Mouse (Mus musculus): ENCODE measurements around the gene Gm21988. TPM values are rescaled to one million over a fixed set of nuclear protein-coding genes. Genes with fewer than 3 reads are reported as not detected.

Gene Gm21988
- polyA plus RNA-seq, 1 experiment = 15.8 TPM

DNA sequence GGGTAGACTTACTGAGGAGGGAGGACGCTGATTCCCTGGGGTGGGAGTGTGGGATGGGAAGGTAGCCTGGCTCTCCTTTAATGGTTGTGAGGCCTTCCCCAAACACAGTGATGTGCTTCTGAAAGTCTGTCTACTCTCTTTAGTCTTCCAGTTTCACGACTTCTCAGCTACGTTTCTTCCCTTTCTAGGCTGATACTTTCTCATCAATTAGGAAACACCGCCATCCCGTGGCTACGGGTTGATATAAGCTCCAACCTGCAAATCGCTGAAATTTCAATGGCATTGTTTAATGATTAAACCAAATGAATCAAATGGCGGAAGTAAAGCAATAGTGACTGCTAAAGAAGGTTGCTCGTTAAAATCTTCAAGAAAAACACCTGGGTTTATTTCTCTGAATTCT lies 26.7 kb downstream of the Gm21988 start:
- no peaks in the 10 kb centered on the region; the same call in 1 of the 2 replicates for H3K36me3 ChIP-seq (ENCODE audit: control insufficient read depth, insufficient read depth, low read length)
- peak overlapping the region; percentile 65 for H3K27ac ChIP-seq (ENCODE audit: insufficient read depth, low read depth, low read length)
- no peaks in the 10 kb centered on the region for H3K27me3 ChIP-seq (replicated peaks; ENCODE audit: control insufficient read depth, insufficient read depth, low read length)
- TF ChIP-seq CTCF (conservative IDR thresholded peaks at IDR 0.05; ENCODE audit: insufficient read depth, insufficient read length, low read depth, low read length) (peak; percentile 49), POLR2A (IDR thresholded peaks at IDR 0.05; ENCODE audit: low read depth, low read length) (no peak)
- DNase-seq = peak; percentile 92
- no peak overlapping the region for H3K4me3 ChIP-seq (ENCODE audit: insufficient read depth, low read depth, low read length)
- 7% methylated on average over 9 of the region's 9 CpGs for WGBS
- H3K4me1 ChIP-seq (ENCODE audit: control insufficient read depth, insufficient read depth, low read length) = peaks cover 28% of the 10 kb centered on the region

DNA sequence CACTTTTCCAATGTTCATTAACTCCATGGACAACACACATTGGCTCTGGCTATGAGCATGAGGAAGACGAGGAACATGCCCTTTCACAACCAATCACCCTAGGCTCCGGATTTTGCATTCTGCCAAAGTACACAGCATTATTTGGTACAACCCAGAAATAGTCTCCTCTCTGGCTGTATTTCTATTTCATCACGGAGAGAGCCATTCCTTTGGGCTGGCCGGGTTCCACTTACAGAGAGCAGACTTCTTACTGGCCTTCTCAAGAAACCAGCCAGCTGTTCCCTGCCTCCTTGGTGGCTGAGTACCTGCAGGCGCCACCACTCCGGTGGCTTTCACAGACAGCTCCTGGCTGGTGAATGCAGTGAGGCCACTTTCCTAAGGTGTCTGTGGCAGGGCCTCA lies 27.2 kb downstream of the Gm21988 start, which contains the start of gene Slc16a11:
TSS of gene Slc16a11 (plus strand) at position 330 of the 400 bp plus-strand sequence.
- TF ChIP-seq POLR2A (IDR thresholded peaks at IDR 0.05; ENCODE audit: low read depth, low read length) (no peak), CTCF (conservative IDR thresholded peaks at IDR 0.05; ENCODE audit: insufficient read depth, insufficient read length, low read depth, low read length) (no peak)
- H3K36me3 ChIP-seq (ENCODE audit: control insufficient read depth, insufficient read depth, low read length) = no peaks in the 10 kb centered on the region; the same call in 1 of the 2 replicates
- H3K4me1 ChIP-seq (ENCODE audit: control insufficient read depth, insufficient read depth, low read length) = peaks cover 24% of the 10 kb centered on the region
- 44% methylated on average over 6 of the region's 6 CpGs for WGBS
- H3K27ac ChIP-seq (ENCODE audit: insufficient read depth, low read depth, low read length) = peak within 1 kb of the TSS; percentile 65
- no peaks in the 10 kb centered on the region for H3K27me3 ChIP-seq (replicated peaks; ENCODE audit: control insufficient read depth, insufficient read depth, low read length)
- no peak for DNase-seq
- H3K4me3 ChIP-seq (ENCODE audit: insufficient read depth, low read depth, low read length) = no peak within 1 kb of the TSS

DNA sequence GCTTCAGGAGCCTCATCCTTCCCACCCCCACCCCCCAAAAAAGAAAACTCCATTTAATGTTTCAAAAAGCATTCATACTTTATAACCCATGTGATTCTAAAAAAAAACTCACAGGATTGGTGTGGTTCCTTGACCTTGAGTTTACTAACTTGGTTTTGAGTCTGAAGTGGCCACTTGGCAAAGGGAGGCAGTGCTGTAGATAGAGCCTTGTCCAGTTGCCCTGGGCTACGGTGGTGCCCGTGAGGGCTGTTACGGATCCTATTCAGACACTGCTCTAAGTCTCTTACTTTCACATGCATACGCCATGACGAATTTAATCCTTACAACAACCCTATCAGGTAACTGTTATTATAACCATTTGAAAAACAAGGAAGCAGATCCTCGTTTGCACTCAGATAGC lies 27.7 kb downstream of the Gm21988 start:
- no peak overlapping the region for H3K4me3 ChIP-seq (ENCODE audit: insufficient read depth, low read depth, low read length)
- DNase-seq = no peak
- WGBS = 63% methylated on average over 6 of the region's 6 CpGs
- peaks cover 19% of the 10 kb centered on the region for H3K4me1 ChIP-seq (ENCODE audit: control insufficient read depth, insufficient read depth, low read length)
- no peaks in the 10 kb centered on the region for H3K36me3 ChIP-seq (ENCODE audit: control insufficient read depth, insufficient read depth, low read length)
- no peak overlapping the region for H3K27ac ChIP-seq (ENCODE audit: insufficient read depth, low read depth, low read length)
- no peaks in the 10 kb centered on the region for H3K27me3 ChIP-seq (replicated peaks; ENCODE audit: control insufficient read depth, insufficient read depth, low read length)
- no peak for TF ChIP-seq CTCF (conservative IDR thresholded peaks at IDR 0.05; ENCODE audit: insufficient read depth, insufficient read length, low read depth, low read length)
- no peak for TF ChIP-seq POLR2A (IDR thresholded peaks at IDR 0.05; ENCODE audit: low read depth, low read length)

DNA sequence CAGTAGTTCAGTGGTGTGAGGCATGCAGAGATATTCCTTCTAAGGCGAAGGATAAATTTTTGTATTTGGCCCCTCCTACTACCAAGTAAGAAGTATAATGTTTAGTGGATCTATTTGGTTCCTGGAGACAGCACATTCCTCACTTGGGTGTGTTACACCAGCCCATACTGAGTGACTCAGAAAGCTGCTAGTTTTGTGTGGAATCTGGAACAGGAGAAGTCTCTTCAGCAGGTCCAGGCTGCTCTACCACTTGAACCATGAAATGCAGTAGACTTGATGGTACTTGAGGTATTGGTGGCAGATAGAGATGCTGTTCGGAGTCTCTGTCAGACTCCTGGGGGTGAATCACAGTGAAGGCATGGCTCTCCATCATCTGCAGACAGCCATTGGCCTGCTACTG lies 28.9 kb downstream of the Gm21988 start:
- Histone ChIP-seq H3K4me3 (ENCODE audit: insufficient read depth, low read depth, low read length) (no peak overlapping the region), H3K27me3 (replicated peaks; ENCODE audit: control insufficient read depth, insufficient read depth, low read length) (no peaks in the 10 kb centered on the region), H3K36me3 (ENCODE audit: control insufficient read depth, insufficient read depth, low read length) (no peaks in the 10 kb centered on the region), H3K4me1 (ENCODE audit: control insufficient read depth, insufficient read depth, low read length) (peaks cover 13% of the 10 kb centered on the region), H3K27ac (ENCODE audit: insufficient read depth, low read depth, low read length) (no peak overlapping the region)
- DNase-seq = no peak
- 92% methylated on average over 2 of the region's 2 CpGs for WGBS
- TF ChIP-seq POLR2A (IDR thresholded peaks at IDR 0.05; ENCODE audit: low read depth, low read length) = no peak
- TF ChIP-seq CTCF (conservative IDR thresholded peaks at IDR 0.05; ENCODE audit: insufficient read depth, insufficient read length, low read depth, low read length) = no peak

- TF ChIP-seq POLR2A (IDR thresholded peaks at IDR 0.05; ENCODE audit: low read depth, low read length) (no peak), CTCF (conservative IDR thresholded peaks at IDR 0.05; ENCODE audit: insufficient read depth, insufficient read length, low read depth, low read length) (no peak)
- H3K4me3 ChIP-seq (ENCODE audit: insufficient read depth, low read depth, low read length) = no peak overlapping the region
- DNase-seq = no peak
- H3K27ac ChIP-seq (ENCODE audit: insufficient read depth, low read depth, low read length) = peak overlapping the region; percentile 42; the same call in 1 of the 2 replicates
- H3K27me3 ChIP-seq (replicated peaks; ENCODE audit: control insufficient read depth, insufficient read depth, low read length) = no peaks in the 10 kb centered on the region
- peaks cover 13% of the 10 kb centered on the region for H3K4me1 ChIP-seq (ENCODE audit: control insufficient read depth, insufficient read depth, low read length)
- WGBS = 64% methylated on average over 5 of the region's 5 CpGs
- no peaks in the 10 kb centered on the region for H3K36me3 ChIP-seq (ENCODE audit: control insufficient read depth, insufficient read depth, low read length)
These were observed 30.7 kb downstream of the Gm21988 start for GRCm38 (mm10) chr11:70208778-70209388.

DNA sequence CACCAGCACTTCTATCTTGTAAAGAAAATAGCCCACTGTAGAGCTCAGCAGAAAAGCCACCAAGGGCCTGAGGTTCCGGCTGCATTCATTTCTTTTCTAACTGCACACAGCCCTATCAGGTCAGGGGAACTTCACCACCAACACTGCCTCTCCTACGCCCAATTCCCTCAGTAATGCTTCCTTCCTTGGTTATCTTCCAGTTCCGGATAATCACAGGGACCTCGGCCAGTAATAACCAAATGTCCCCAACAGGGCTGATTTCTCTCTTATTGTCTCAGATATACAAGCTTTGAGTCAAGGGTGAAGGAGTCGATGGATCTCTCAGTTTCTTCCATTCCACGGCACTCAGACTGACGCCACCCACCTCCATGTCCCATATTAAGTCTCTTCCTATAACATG lies 32.3 kb downstream of the Gm21988 start:
- no peaks in the 10 kb centered on the region for H3K36me3 ChIP-seq (ENCODE audit: control insufficient read depth, insufficient read depth, low read length)
- H3K4me3 ChIP-seq (ENCODE audit: insufficient read depth, low read depth, low read length) = no peak overlapping the region
- no peak for DNase-seq
- WGBS = 62% methylated on average over 7 of the region's 7 CpGs
- H3K27ac ChIP-seq (ENCODE audit: insufficient read depth, low read depth, low read length) = no peak overlapping the region
- peaks cover 1% of the 10 kb centered on the region; the same call in 1 of the 2 replicates for H3K4me1 ChIP-seq (ENCODE audit: control insufficient read depth, insufficient read depth, low read length)
- H3K27me3 ChIP-seq (replicated peaks; ENCODE audit: control insufficient read depth, insufficient read depth, low read length) = no peaks in the 10 kb centered on the region
- no peak for TF ChIP-seq CTCF (conservative IDR thresholded peaks at IDR 0.05; ENCODE audit: insufficient read depth, insufficient read length, low read depth, low read length)
- TF ChIP-seq POLR2A (IDR thresholded peaks at IDR 0.05; ENCODE audit: low read depth, low read length) = no peak

DNA sequence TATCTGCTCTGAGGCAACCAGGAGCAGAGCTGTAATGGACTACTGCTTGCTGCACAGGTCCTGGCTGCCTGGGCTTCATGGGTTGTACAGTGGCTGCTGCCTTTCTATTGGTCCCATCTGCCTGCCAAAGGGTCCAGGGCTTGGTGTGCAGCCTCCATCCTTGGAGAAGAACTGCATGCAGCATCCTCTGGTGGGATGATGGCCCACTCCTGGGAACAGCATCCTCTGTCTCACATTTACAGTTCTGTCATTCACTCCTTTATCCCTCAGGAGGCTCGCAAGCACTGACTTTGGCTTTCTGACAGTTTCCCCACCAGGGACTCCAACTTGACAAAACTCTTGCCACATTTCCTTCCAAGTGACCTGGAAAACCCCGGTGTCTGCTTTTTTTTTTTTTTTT lies 32.8 kb downstream of the Gm21988 start:
- no peak overlapping the region for H3K27ac ChIP-seq (ENCODE audit: insufficient read depth, low read depth, low read length)
- WGBS = 55% methylated on average over 2 of the region's 2 CpGs
- H3K36me3 ChIP-seq (ENCODE audit: control insufficient read depth, insufficient read depth, low read length) = no peaks in the 10 kb centered on the region
- no peak for TF ChIP-seq CTCF (conservative IDR thresholded peaks at IDR 0.05; ENCODE audit: insufficient read depth, insufficient read length, low read depth, low read length)
- no peak for TF ChIP-seq POLR2A (IDR thresholded peaks at IDR 0.05; ENCODE audit: low read depth, low read length)
- DNase-seq = no peak
- no peak overlapping the region for H3K4me3 ChIP-seq (ENCODE audit: insufficient read depth, low read depth, low read length)
- H3K27me3 ChIP-seq (replicated peaks; ENCODE audit: control insufficient read depth, insufficient read depth, low read length) = no peaks in the 10 kb centered on the region
- H3K4me1 ChIP-seq (ENCODE audit: control insufficient read depth, insufficient read depth, low read length) = no peaks in the 10 kb centered on the region

Data from kidney, adult 2 months (tissue).